9 mouse cellular contexts compared by ENCODE assay signal in genomic region chr15:102406912-102407580, GRCm38 (mm10). TPM values are rescaled to one million over a fixed set of nuclear protein-coding genes. Genes with fewer than 3 reads are reported as not detected.
DNase-seq lines count a peak whose midpoint lies in the region; ATAC-seq and TF ChIP-seq lines count a peak whose summit lies in the region.
"Had no signal": no experiment of that assay in that cellular context is flagged by ENCODE, and none has a peak within 500 bp of the region (broad histone marks: within the 10 kb centered on the region; RNA-seq: fewer than 3 reads in every experiment).

No protein-coding gene starts in this region.

- TF ChIP-seq CTCF in cerebellum, adult 2 months (IDR thresholded peaks at IDR 0.05; ENCODE audit: borderline replicate concordance, insufficient read depth, low read depth, low read length), result no peak
- TF ChIP-seq CTCF in stomach, postnatal 0 days (IDR thresholded peaks at IDR 0.05; ENCODE audit: low read depth), result no peak

- TF ChIP-seq POLR2A in cerebellum, adult 2 months (IDR thresholded peaks at IDR 0.05; ENCODE audit: borderline replicate concordance, insufficient read depth, low read length), result no peak
- no peak for TF ChIP-seq POLR2A in limb, embryonic 14.5 days (IDR thresholded peaks at IDR 0.05; ENCODE audit: borderline replicate concordance, extremely low read depth, insufficient read depth, insufficient read length)

- no peak overlapping the region; the same call in 1 of the 2 replicates for H3K27ac ChIP-seq in cerebellum, adult 2 months (ENCODE audit: insufficient read depth, low read length)
- H3K27ac ChIP-seq in neural tube, embryonic 11.5 days (ENCODE audit: low read depth, low read length), result peak overlapping the region; percentile 91
- peak overlapping the region; percentile 98 for H3K27ac ChIP-seq in limb, embryonic 14.5 days (replicated peaks; ENCODE audit: low read depth, low read length)
- peak overlapping the region; percentile 100 for H3K27ac ChIP-seq in stomach, postnatal 0 days (replicated peaks)

- no peak for TF ChIP-seq EP300 in stomach, postnatal 0 days (optimal IDR thresholded peaks at IDR 0.05)

- H3K9ac ChIP-seq in neural tube, embryonic 11.5 days (ENCODE audit: low read length), result peak overlapping the region; percentile 92
- peak overlapping the region; percentile 97 for H3K9ac ChIP-seq in limb, embryonic 14.5 days (ENCODE audit: low read depth, low read length, severe bottlenecking)
- peak overlapping the region; percentile 93 for H3K9ac ChIP-seq in stomach, postnatal 0 days (ENCODE audit: low read length)

- H3K27me3 ChIP-seq in cerebellum, adult 2 months (ENCODE audit: control insufficient read depth, insufficient read depth, low read length), result no peaks in the 10 kb centered on the region
- H3K27me3 ChIP-seq in neural tube, embryonic 11.5 days (ENCODE audit: control insufficient read depth, insufficient read depth, low read length), result no peaks in the 10 kb centered on the region
- no peaks in the 10 kb centered on the region for H3K27me3 ChIP-seq in limb, embryonic 14.5 days (ENCODE audit: control insufficient read depth, insufficient read depth, low read length)
- H3K27me3 ChIP-seq in stomach, postnatal 0 days (ENCODE audit: control insufficient read depth, insufficient read depth, low read length), result no peaks in the 10 kb centered on the region

- no peak for ATAC-seq in neural tube, embryonic 11.5 days (ENCODE audit: insufficient read depth, low FRiP score, low TSS enrichment)
- no peak for ATAC-seq in limb, embryonic 14.5 days (ENCODE audit: low FRiP score, low read depth)
- no peak for ATAC-seq in stomach, postnatal 0 days (ENCODE audit: low FRiP score, low TSS enrichment)

- peak in 1 of 2 experiments; percentile 37 for DNase-seq in cerebellum, adult 2 months
- DNase-seq in cerebellum, postnatal 25 days, result no peak
- no peak for DNase-seq in neural tube, embryonic 11.5 days (ENCODE audit: low spot score)
- DNase-seq in neural tube, embryonic 10.5 days (ENCODE audit: extremely low spot score, low spot score), result no peak
- no peak for DNase-seq in limb, embryonic 14.5 days (ENCODE audit: low spot score)
- no peak for DNase-seq in stomach, postnatal 0 days (ENCODE audit: low spot score)
- no peak for DNase-seq in cerebellum, postnatal 14 days
- no peak for DNase-seq in B cell, adult 2 months
- DNase-seq: retina, postnatal 1 day had no signal

- peak overlapping the region; percentile 53 for H3K4me2 ChIP-seq in neural tube, embryonic 11.5 days (ENCODE audit: low read depth)
- peak overlapping the region; percentile 41 for H3K4me2 ChIP-seq in limb, embryonic 14.5 days (replicated peaks; ENCODE audit: low read depth, low read length, severe bottlenecking)
- peak overlapping the region; percentile 54 for H3K4me2 ChIP-seq in stomach, postnatal 0 days (replicated peaks; ENCODE audit: low read depth)

- 9% methylated on average over 3 of the region's 3 CpGs for WGBS in cerebellum, adult 2 months
- 33% methylated on average over 3 of the region's 3 CpGs for WGBS in neural tube, embryonic 11.5 days
- WGBS in limb, embryonic 14.5 days, result 22% methylated on average over 3 of the region's 3 CpGs
- WGBS in stomach, postnatal 0 days, result 14% methylated on average over 3 of the region's 3 CpGs

- H3K9me3 ChIP-seq in neural tube, embryonic 11.5 days (ENCODE audit: control insufficient read depth, low read length), result no peaks in the 10 kb centered on the region
- no peaks in the 10 kb centered on the region for H3K9me3 ChIP-seq in limb, embryonic 14.5 days (ENCODE audit: control insufficient read depth, low read length)
- no peaks in the 10 kb centered on the region for H3K9me3 ChIP-seq in stomach, postnatal 0 days (ENCODE audit: control insufficient read depth, low read length)

- H3K4me1 ChIP-seq in cerebellum, adult 2 months (ENCODE audit: control insufficient read depth, insufficient read depth, low read length), result peaks cover 17% of the 10 kb centered on the region
- peaks cover 9% of the 10 kb centered on the region for H3K4me1 ChIP-seq in neural tube, embryonic 11.5 days (ENCODE audit: control insufficient read depth, insufficient read depth, low read length)
- peaks cover 11% of the 10 kb centered on the region for H3K4me1 ChIP-seq in limb, embryonic 14.5 days (ENCODE audit: control insufficient read depth, insufficient read depth, low read length)
- H3K4me1 ChIP-seq in stomach, postnatal 0 days (replicated peaks; ENCODE audit: control insufficient read depth, insufficient read depth), result 0 out of 2 replicates have a peak, but pooled peaks cover 3% of the 10 kb centered on the region

- peaks cover 29% of the 10 kb centered on the region for H3K36me3 ChIP-seq in neural tube, embryonic 11.5 days (ENCODE audit: control insufficient read depth, insufficient read depth, low read length)
- peaks cover 35% of the 10 kb centered on the region for H3K36me3 ChIP-seq in limb, embryonic 14.5 days (ENCODE audit: control insufficient read depth, insufficient read depth, low read length)
- H3K36me3 ChIP-seq in stomach, postnatal 0 days (ENCODE audit: control insufficient read depth, insufficient read depth, low read length), result peaks cover 22% of the 10 kb centered on the region

- H3K4me3 ChIP-seq in cerebellum, adult 2 months (replicated peaks; ENCODE audit: insufficient read depth, low read depth, low read length), result peak overlapping the region; percentile 67
- H3K4me3 ChIP-seq in neural tube, embryonic 11.5 days (ENCODE audit: low read depth, low read length), result peak overlapping the region; percentile 94
- H3K4me3 ChIP-seq in limb, embryonic 14.5 days (replicated peaks; ENCODE audit: low read length), result peak overlapping the region; percentile 87
- peak overlapping the region; percentile 73 for H3K4me3 ChIP-seq in stomach, postnatal 0 days (ENCODE audit: low read depth, low read length)

RNA-seq across cellular contexts. Expression of gene Sp1, which starts 1.1 kb away (rescaled TPM):
- 12.6 and 14.1 TPM in 2 replicates for polyA plus RNA-seq in cerebellum, adult 2 months (2012; rRNA removed)
- polyA plus RNA-seq in neural tube, embryonic 11.5 days (2014; fragmentation: Nextera tagmentation; extraction: Ambion mirVana), result 10.4 and 11.1 TPM in 2 replicates
- polyA plus RNA-seq in limb, embryonic 14.5 days (2012; rRNA removed), result 35.7 and 41.1 TPM in 2 replicates
- 17.2 and 17.7 TPM in 2 replicates for polyA plus RNA-seq in limb, embryonic 14.5 days (2014; fragmentation: Nextera tagmentation; extraction: Ambion mirVana)
- polyA plus RNA-seq in stomach, postnatal 0 days (2015; fragmentation: Nextera tagmentation; extraction: Ambion mirVana), result 4.4 and 4.7 TPM in 2 replicates

RNA-seq across cellular contexts. Expression of gene Amhr2, which starts 38.1 kb away (rescaled TPM):
- 3.2 TPM in 2 replicates for polyA plus RNA-seq in cerebellum, adult 2 months (2012; rRNA removed)
- polyA plus RNA-seq in neural tube, embryonic 11.5 days (2014; fragmentation: Nextera tagmentation; extraction: Ambion mirVana), result 0.53 TPM in 1 of 2 replicates, not detected in the other
- 0.53 and 0.67 TPM in 2 replicates for polyA plus RNA-seq in limb, embryonic 14.5 days (2012; rRNA removed)
- 0.25 and 1.1 TPM in 2 replicates for polyA plus RNA-seq in limb, embryonic 14.5 days (2014; fragmentation: Nextera tagmentation; extraction: Ambion mirVana)
- 0.42 and 0.80 TPM in 2 replicates for polyA plus RNA-seq in stomach, postnatal 0 days (2015; fragmentation: Nextera tagmentation; extraction: Ambion mirVana)

RNA-seq across cellular contexts. Expression of gene Sp7, which starts 40.1 kb away (rescaled TPM):
- polyA plus RNA-seq in cerebellum, adult 2 months (2012; rRNA removed), result 1.4 TPM in 2 replicates
- polyA plus RNA-seq in neural tube, embryonic 11.5 days (2014; fragmentation: Nextera tagmentation; extraction: Ambion mirVana), result 0.70 and 0.96 TPM in 2 replicates
- 22.5 and 32.5 TPM in 2 replicates for polyA plus RNA-seq in limb, embryonic 14.5 days (2012; rRNA removed)
- polyA plus RNA-seq in limb, embryonic 14.5 days (2014; fragmentation: Nextera tagmentation; extraction: Ambion mirVana), result 7.9 and 11.7 TPM in 2 replicates
- 0.40 and 0.41 TPM in 2 replicates for polyA plus RNA-seq in stomach, postnatal 0 days (2015; fragmentation: Nextera tagmentation; extraction: Ambion mirVana)

RNA-seq across cellular contexts. Expression of gene Prr13, which starts 51.8 kb away (rescaled TPM):
- polyA plus RNA-seq in cerebellum, adult 2 months (2012; rRNA removed), result 160 and 164 TPM in 2 replicates
- polyA plus RNA-seq in neural tube, embryonic 11.5 days (2014; fragmentation: Nextera tagmentation; extraction: Ambion mirVana), result 80.9 and 88.6 TPM in 2 replicates
- 67.8 and 74.6 TPM in 2 replicates for polyA plus RNA-seq in limb, embryonic 14.5 days (2012; rRNA removed)
- polyA plus RNA-seq in limb, embryonic 14.5 days (2014; fragmentation: Nextera tagmentation; extraction: Ambion mirVana), result 76.6 and 81.6 TPM in 2 replicates
- 339 and 365 TPM in 2 replicates for polyA plus RNA-seq in stomach, postnatal 0 days (2015; fragmentation: Nextera tagmentation; extraction: Ambion mirVana)

RNA-seq across cellular contexts. Expression of gene Aaas, which starts 56.5 kb away (rescaled TPM):
- polyA plus RNA-seq in cerebellum, adult 2 months (2012; rRNA removed), result 29.7 and 33.1 TPM in 2 replicates
- polyA plus RNA-seq in neural tube, embryonic 11.5 days (2014; fragmentation: Nextera tagmentation; extraction: Ambion mirVana), result 84.7 and 86.7 TPM in 2 replicates
- polyA plus RNA-seq in limb, embryonic 14.5 days (2012; rRNA removed), result 65.5 and 86.5 TPM in 2 replicates
- polyA plus RNA-seq in limb, embryonic 14.5 days (2014; fragmentation: Nextera tagmentation; extraction: Ambion mirVana), result 54.4 and 59.6 TPM in 2 replicates
- polyA plus RNA-seq in stomach, postnatal 0 days (2015; fragmentation: Nextera tagmentation; extraction: Ambion mirVana), result 21.1 and 21.7 TPM in 2 replicates
